9 mouse cellular contexts compared by ENCODE assay signal in genomic region chr11:62630225-62630821, GRCm38 (mm10). TPM values are rescaled to one million over a fixed set of nuclear protein-coding genes. Genes with fewer than 3 reads are reported as not detected.
DNase-seq lines count a peak whose midpoint lies in the region; ATAC-seq lines count a peak whose summit lies in the region.
"Had no signal": no experiment of that assay in that cellular context is flagged by ENCODE, and none has a peak within 500 bp of the region (broad histone marks: within the 10 kb centered on the region; RNA-seq: fewer than 3 reads in every experiment).

No protein-coding gene starts in this region.

- no peak for ATAC-seq in heart, embryonic 13.5 days (ENCODE audit: extremely low read depth, insufficient number of reproducible peaks, low FRiP score, low TSS enrichment)
- ATAC-seq in hindbrain, embryonic 11.5 days (ENCODE audit: low FRiP score): peak; percentile 69
- ATAC-seq in midbrain, embryonic 14.5 days (ENCODE audit: low FRiP score, low TSS enrichment): peak; percentile 63
- ATAC-seq in erythroid progenitor cell, adult 5-6 weeks (replicated peaks; ENCODE audit: low FRiP score, poor library complexity, severe bottlenecking): no peak

- peak overlapping the region; percentile 67 for H3K9ac ChIP-seq in heart, embryonic 13.5 days
- H3K9ac ChIP-seq in hindbrain, embryonic 11.5 days (ENCODE audit: low read depth, low read length): peak overlapping the region; percentile 38
- H3K9ac ChIP-seq in midbrain, embryonic 14.5 days (replicated peaks; ENCODE audit: low read length): peak overlapping the region; percentile 6; the same call in 1 of the 2 replicates

- intact Hi-C loops in heart, postnatal 14 days (cut with DNase I): no loop called here

- H3K4me3 ChIP-seq in heart, embryonic 13.5 days: peak overlapping the region; percentile 27
- H3K4me3 ChIP-seq in hindbrain, embryonic 11.5 days (ENCODE audit: low read depth, low read length): no peak overlapping the region
- no peak overlapping the region for H3K4me3 ChIP-seq in midbrain, embryonic 14.5 days (replicated peaks; ENCODE audit: low read depth, low read length)

- 0 out of 2 replicates have a peak, but pooled peaks cover 6% of the 10 kb centered on the region for H3K9me3 ChIP-seq in heart, embryonic 13.5 days
- no peaks in the 10 kb centered on the region for H3K9me3 ChIP-seq in hindbrain, embryonic 11.5 days (ENCODE audit: control insufficient read depth, low read length)
- no peaks in the 10 kb centered on the region for H3K9me3 ChIP-seq in midbrain, embryonic 14.5 days (ENCODE audit: control insufficient read depth, low read length)

- peak overlapping the region; percentile 58 for H3K4me2 ChIP-seq in heart, embryonic 13.5 days
- H3K4me2 ChIP-seq in hindbrain, embryonic 11.5 days (replicated peaks; ENCODE audit: low read depth, low read length): peak overlapping the region; percentile 30
- H3K4me2 ChIP-seq in midbrain, embryonic 14.5 days (ENCODE audit: low read length): peak overlapping the region; percentile 43

- H3K27ac ChIP-seq in heart, embryonic 13.5 days (replicated peaks): peak overlapping the region; percentile 68
- peak overlapping the region; percentile 96 for H3K27ac ChIP-seq in hindbrain, embryonic 11.5 days (ENCODE audit: low read depth, low read length)
- peak overlapping the region; percentile 84 for H3K27ac ChIP-seq in midbrain, embryonic 14.5 days (replicated peaks; ENCODE audit: low read depth, low read length)

- peaks cover 11% of the 10 kb centered on the region; the same call in 1 of the 2 replicates for H3K36me3 ChIP-seq in heart, embryonic 13.5 days
- H3K36me3 ChIP-seq in hindbrain, embryonic 11.5 days (ENCODE audit: control insufficient read depth, insufficient read depth, low read length): no peaks in the 10 kb centered on the region
- H3K36me3 ChIP-seq in midbrain, embryonic 14.5 days (ENCODE audit: control insufficient read depth, insufficient read depth, low read length): no peaks in the 10 kb centered on the region

- peaks cover 66% of the 10 kb centered on the region for H3K4me1 ChIP-seq in heart, embryonic 13.5 days
- H3K4me1 ChIP-seq in hindbrain, embryonic 11.5 days (replicated peaks; ENCODE audit: control insufficient read depth, insufficient read depth, low read length): peaks cover 21% of the 10 kb centered on the region
- H3K4me1 ChIP-seq in midbrain, embryonic 14.5 days (ENCODE audit: control insufficient read depth, insufficient read depth, low read length): peaks cover 29% of the 10 kb centered on the region

- no peaks in the 10 kb centered on the region for H3K27me3 ChIP-seq in heart, embryonic 13.5 days (replicated peaks)
- H3K27me3 ChIP-seq in hindbrain, embryonic 11.5 days (ENCODE audit: control insufficient read depth, insufficient read depth, low read length): no peaks in the 10 kb centered on the region
- H3K27me3 ChIP-seq in midbrain, embryonic 14.5 days (ENCODE audit: control insufficient read depth, insufficient read depth, low read length): no peaks in the 10 kb centered on the region
- H3K27me3 ChIP-seq: CH12.LX had no signal

- WGBS in heart, embryonic 13.5 days: 2% methylated on average over 11 of the region's 11 CpGs
- under 1% methylated on average over 11 of the region's 11 CpGs for WGBS in hindbrain, embryonic 11.5 days
- WGBS in midbrain, embryonic 14.5 days: 1% methylated on average over 11 of the region's 11 CpGs

- no peak for DNase-seq in heart, postnatal 14 days
- DNase-seq in embryo, embryonic 10.5 days (ENCODE audit: low spot score): peak; percentile 40
- peak; percentile 53 for DNase-seq in hindbrain, embryonic 11.5 days (ENCODE audit: low spot score)
- DNase-seq in midbrain, embryonic 14.5 days: peak; percentile 70
- DNase-seq in spleen, postnatal 10 days (ENCODE audit: low spot score in 2 of 2): no peak
- no peak for DNase-seq in layer of hippocampus, adult 8-10 months (ENCODE audit: low spot score in 2 of 2)

RNA-seq across cellular contexts. Expression of gene Lrrc75a, which starts 18.0 kb away (rescaled TPM):
- 14.3 and 17.0 TPM in 2 replicates for polyA plus RNA-seq in heart, embryonic 13.5 days (2015; fragmentation: Nextera tagmentation; extraction: Ambion mirVana)
- total RNA-seq in heart, postnatal 14 days (2021): 1 to 10 TPM; 6.3 to 7.9 TPM
- 16.2 and 16.7 TPM in 2 replicates for polyA plus RNA-seq in hindbrain, embryonic 11.5 days (2014; fragmentation: Nextera tagmentation; extraction: Ambion mirVana)
- polyA plus RNA-seq in midbrain, embryonic 14.5 days (2014; fragmentation: Nextera tagmentation; extraction: Ambion mirVana): 11.1 and 13.1 TPM in 2 replicates
- total RNA-seq in erythroid progenitor cell, adult 5-6 weeks (2015; ENCODE audit: low replicate concordance): 2.9 TPM in 1 of 2 replicates, not detected in the other
- 0.53 TPM in 1 of 2 replicates, not detected in the other for total RNA-seq in erythroid progenitor cell, adult 5-6 weeks (2017; ENCODE audit: low replicate concordance)
- 1 to 10 TPM; 7.5 to 9.3 (median 9.0) TPM for total RNA-seq in layer of hippocampus, adult 8-10 months (2022)

RNA-seq across cellular contexts. Expression of gene Mmgt2, which starts 18.1 kb away (rescaled TPM):
- polyA plus RNA-seq in heart, embryonic 13.5 days (2015; fragmentation: Nextera tagmentation; extraction: Ambion mirVana): 42.8 and 53.9 TPM in 2 replicates
- total RNA-seq in heart, postnatal 14 days (2021): 10 to 100 TPM in 1 of 2 experiments, 1 to 10 TPM in 1; 10.0 to 10.3 TPM
- polyA plus RNA-seq in hindbrain, embryonic 11.5 days (2014; fragmentation: Nextera tagmentation; extraction: Ambion mirVana): 38.8 and 43.5 TPM in 2 replicates
- polyA plus RNA-seq in midbrain, embryonic 14.5 days (2014; fragmentation: Nextera tagmentation; extraction: Ambion mirVana): 21.6 TPM in 2 replicates
- 1.8 and 3.8 TPM in 2 replicates for total RNA-seq in erythroid progenitor cell, adult 5-6 weeks (2015; ENCODE audit: low replicate concordance)
- 3.0 and 4.5 TPM in 2 replicates for total RNA-seq in erythroid progenitor cell, adult 5-6 weeks (2017; ENCODE audit: low replicate concordance)
- 10 to 100 TPM; 17.4 to 25.5 (median 20.8) TPM for total RNA-seq in layer of hippocampus, adult 8-10 months (2022)

RNA-seq across cellular contexts. Expression of gene Trpv2, which starts 56.0 kb away (rescaled TPM):
- 3.4 and 4.7 TPM in 2 replicates for polyA plus RNA-seq in heart, embryonic 13.5 days (2015; fragmentation: Nextera tagmentation; extraction: Ambion mirVana)
- 1 to 10 TPM; 3.4 to 4.5 TPM for total RNA-seq in heart, postnatal 14 days (2021)
- polyA plus RNA-seq in hindbrain, embryonic 11.5 days (2014; fragmentation: Nextera tagmentation; extraction: Ambion mirVana): 6.5 and 8.9 TPM in 2 replicates
- 26.4 and 28.0 TPM in 2 replicates for polyA plus RNA-seq in midbrain, embryonic 14.5 days (2014; fragmentation: Nextera tagmentation; extraction: Ambion mirVana)
- 7.6 and 18.9 TPM in 2 replicates for total RNA-seq in erythroid progenitor cell, adult 5-6 weeks (2015; ENCODE audit: low replicate concordance)
- total RNA-seq in erythroid progenitor cell, adult 5-6 weeks (2017; ENCODE audit: low replicate concordance): 7.0 and 7.8 TPM in 2 replicates
- total RNA-seq in layer of hippocampus, adult 8-10 months (2022): 10 to 100 TPM; 14.5 to 15.9 (median 15.1) TPM

Comparison
In these comparisons a context has a peak if more than half of its experiments do, and no peak if none do; other contexts are left out.
1. ATAC-seq: peak in hindbrain, embryonic 11.5 days (single experiment) and midbrain, embryonic 14.5 days (single experiment); none in heart, embryonic 13.5 days (single experiment) and erythroid progenitor cell, adult 5-6 weeks (single experiment).
2. H3K9ac ChIP-seq: peak in every context shown above with its lines; median percentile 67 in heart, embryonic 13.5 days; 38 in hindbrain, embryonic 11.5 days; 6 in midbrain, embryonic 14.5 days.
3. DNase-seq: peak in embryo, embryonic 10.5 days (single experiment), hindbrain, embryonic 11.5 days (single experiment) and midbrain, embryonic 14.5 days (single experiment); none in heart, postnatal 14 days (0 of 2), spleen, postnatal 10 days (0 of 2) and layer of hippocampus, adult 8-10 months (0 of 2).
4. Peak in every context shown above with its lines, with median percentiles within 50 percentile points of each other: H3K27ac ChIP-seq and H3K4me2 ChIP-seq.